Mouse (Mus musculus) embryo, embryonic 9.5 days (tissue): ENCODE measurements around the gene Mertk.

Experiments used
- DNase-seq: peaks from one replicate; pipeline ENCODE4 v3.0.0-alpha.2; 2017; ENCODE audit errors: extremely low spot score

The Mertk gene

DNA sequence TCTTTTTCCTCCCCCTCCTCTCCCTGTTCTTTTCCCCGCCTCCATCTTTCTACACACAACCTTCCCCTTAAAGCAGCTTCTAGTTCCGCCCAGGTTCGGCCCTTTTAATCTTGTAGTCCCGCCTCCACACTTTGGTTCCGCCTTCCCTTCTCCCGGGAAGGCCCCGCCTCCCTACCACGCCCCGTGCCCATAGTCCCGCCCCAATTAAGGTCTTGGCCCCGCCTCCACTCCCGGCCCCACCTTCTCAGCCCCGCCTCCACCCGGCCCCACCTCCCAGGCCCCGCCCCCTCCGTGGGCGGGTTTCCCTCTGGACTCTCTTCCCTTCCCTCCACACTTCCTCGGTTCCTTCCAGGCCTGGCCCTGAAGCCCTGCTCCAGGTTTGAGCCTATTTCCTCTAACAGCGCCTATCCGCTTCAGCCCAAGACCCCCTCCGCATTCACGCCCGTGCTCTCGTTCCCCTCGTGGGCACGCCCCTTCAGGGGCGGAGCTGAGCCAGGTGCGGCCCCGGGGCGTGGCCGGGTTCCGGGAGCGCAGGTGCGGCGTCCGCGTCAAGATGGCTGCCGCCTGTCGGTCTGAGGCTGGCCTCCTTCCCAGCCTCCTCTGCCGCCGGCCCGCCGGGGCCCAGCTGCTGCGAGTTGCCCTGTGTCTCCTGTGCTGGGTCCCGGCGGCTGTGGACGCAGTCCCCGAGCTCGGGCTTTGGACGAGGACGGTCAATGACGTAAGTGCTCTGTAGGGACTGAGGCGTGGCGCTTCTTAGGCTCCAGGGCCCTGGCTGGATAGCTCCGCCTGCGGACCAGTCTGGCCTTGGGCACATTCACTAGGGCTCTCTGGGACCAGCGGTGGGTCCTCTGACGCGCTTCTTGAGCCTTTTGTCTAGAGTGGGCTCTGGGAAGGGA, 119.3 kb downstream of the Mertk start, which contains the start of gene Tmem87b:
Tmem87b (plus strand) TSS at position 333 of the 896 bp plus-strand sequence.
- peak; percentile 99 for DNase-seq

DNA sequence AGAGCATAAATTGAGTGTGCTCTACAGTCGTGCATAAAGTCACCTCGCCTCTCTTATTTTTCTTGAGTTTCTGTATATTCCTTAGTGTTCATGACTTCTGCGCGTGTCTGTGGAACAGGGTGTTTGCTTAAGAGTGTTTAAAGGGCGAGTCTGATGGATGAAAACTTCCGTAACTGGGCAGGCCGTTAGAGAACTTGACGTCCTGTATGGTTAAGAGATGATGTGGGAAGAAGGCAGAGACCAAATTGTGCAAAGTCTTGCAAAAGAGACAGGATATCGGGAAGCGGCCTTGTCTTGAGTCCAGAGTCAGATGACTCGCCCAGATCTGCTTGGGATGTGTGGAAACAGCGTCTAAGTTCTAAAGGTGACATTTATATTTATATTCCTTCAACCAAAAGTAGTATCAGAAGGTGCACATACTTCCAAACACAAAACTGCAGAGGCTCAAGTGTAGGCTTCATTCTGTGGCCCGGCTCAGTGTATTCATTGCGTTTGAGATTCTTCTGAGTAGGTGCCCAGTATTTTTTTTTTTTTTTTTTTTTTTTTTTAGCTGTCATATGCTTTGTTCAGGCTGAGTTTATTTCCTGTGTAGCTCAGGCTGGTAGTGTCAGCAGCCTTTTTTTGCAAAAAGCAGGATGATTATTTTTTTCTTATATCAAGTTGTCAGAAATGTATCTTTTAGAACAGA, 120.3 kb downstream of the Mertk start:
- DNase-seq: no peak

DNA sequence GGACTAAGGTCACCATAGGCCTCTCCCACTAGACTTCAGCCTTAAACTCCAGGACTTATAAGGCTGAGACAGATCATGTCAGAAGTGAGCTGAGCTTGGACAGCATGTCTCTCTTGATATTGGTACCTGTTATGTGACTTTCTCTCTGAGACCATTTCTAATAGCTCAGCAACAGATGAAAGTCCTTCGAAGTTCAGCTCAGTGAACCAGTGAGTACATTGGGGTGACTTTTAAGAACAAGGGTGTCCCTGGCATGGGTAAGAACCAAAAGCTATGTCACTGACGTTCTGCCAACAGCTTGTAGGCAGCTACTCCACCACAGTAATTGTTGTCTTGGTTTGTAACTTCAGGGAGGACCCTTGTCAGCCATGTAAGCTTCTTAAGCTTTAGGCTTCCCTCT, 121.9 kb downstream of the Mertk start:
- DNase-seq: no peak

- no peak for DNase-seq
These were observed 125.1 kb downstream of the Mertk start for GRCm38 (mm10) chr2:128823893-128824292.

DNA sequence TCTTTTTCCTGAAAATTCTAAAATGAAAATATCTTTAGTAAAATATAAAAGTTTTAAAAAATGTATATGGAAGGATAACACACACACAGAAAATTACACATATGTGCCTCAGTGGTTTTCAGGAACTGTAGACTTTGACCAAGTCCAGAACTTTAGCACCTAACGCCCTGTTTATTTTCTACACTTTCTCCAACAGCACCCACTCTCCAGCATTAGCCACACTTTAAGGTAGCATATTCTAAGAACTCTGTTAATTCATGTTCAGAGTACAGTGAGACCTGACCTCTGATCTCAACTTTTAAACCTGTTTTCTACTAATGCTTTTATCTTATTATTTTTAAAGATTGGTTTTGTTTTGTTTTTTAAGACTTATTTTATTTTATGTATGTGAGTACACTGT, 129.0 kb downstream of the Mertk start:
- DNase-seq: no peak

- no peak for DNase-seq
These were observed 133.9 kb downstream of the Mertk start for GRCm38 (mm10) chr2:128832611-128833010.

- no peak for DNase-seq
These were observed 134.3 kb downstream of the Mertk start for GRCm38 (mm10) chr2:128833035-128833434.

- no peak for DNase-seq
These were observed 134.7 kb downstream of the Mertk start for GRCm38 (mm10) chr2:128833435-128833834.

- no peak for DNase-seq
These were observed 138.8 kb downstream of the Mertk start for GRCm38 (mm10) chr2:128837531-128837930.

GRCm38 (mm10) chr2:128838611-128839010, 139.9 kb downstream of the Mertk start:
- no peak for DNase-seq

- no peak for DNase-seq
These were observed 140.7 kb downstream of the Mertk start for GRCm38 (mm10) chr2:128839501-128839900.

GRCm38 (mm10) chr2:128842437-128842836, 143.7 kb downstream of the Mertk start:
- DNase-seq: no peak

DNA sequence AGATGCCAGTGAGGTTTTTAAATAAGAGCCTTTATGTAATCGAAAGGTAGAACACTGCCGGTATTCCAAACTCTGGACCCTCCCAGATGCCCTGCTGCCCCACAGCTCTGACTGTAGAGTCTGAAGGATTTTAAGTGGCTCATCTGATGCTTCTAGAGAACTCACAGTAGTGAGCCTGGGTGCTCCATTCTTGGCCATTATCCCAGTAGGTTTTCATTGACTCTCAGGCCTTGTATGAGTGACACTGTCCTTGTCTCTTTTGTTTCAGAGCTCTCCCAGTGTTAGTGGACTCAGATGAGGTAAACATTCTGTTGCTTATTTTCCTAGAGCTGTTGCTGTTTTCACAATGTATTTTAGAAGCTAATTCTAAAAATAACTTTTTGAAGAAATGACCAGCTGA, 151.3 kb downstream of the Mertk start:
- DNase-seq: no peak
